Mouse (Mus musculus) liver, postnatal 0 days (tissue): Measurements from ENCODE around the gene Mgp.

Source experiments
- CTCF ChIP-seq: sonication (generic); IDR thresholded peaks from 2 replicates; pipeline ENCODE4 v1.5.1; 2016; ENCODE audit warnings: antibody characterized with exemption, low read depth
- EP300 ChIP-seq: IDR thresholded peaks from 2 replicates; pipeline ENCODE4 v1.6.1; 2016; ENCODE audit warnings: antibody characterized with exemption, low read depth, mild to moderate bottlenecking

DNA sequence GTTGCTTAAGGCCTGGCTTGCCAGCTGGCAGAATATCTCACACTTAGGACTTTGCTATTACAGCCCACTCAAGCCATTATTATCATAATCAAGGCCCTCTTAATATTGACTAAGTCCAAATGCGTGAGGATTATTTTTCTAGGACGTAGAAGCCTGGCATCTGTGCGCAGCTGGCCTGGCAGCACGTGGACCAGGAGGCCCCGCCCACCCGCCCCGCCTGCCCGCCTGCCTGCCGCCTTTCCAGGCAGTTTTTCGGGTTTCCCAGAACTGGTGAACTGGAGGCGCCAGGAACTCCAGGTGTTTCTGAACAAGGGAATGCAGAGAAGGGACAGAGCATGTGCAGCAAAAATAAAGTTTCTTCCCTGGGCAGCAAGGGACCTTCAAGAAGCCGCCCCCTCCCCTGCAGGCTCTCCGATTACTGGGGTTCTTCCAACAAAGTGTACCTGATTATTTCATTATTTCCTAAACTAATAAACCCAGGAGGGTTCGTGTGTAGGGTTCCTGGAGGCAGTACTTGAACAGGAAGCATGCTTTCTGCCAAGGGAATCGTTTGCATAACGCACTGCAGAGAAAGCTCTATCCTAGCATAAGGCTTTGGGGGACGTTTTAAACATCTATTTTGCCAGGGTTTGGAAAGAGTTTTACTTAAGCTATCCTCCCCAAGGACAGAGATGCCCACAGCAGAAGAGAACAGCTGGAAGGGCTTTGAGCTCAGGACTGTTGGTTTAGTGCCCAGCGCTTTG lies 37.9 kb upstream of the Mgp start:
- no peak for TF ChIP-seq CTCF
- TF ChIP-seq EP300, result no peak
